In genomic region chr8:106520578-106520977, GRCm38 (mm10) we compare ENCODE assay signal across 28 mouse cellular contexts. TPM values are rescaled to one million over a fixed set of nuclear protein-coding genes. Genes with fewer than 3 reads are reported as not detected.
A peak's percentile ranks its signal among the peaks of the same experiment; 100 is the strongest.
DNase-seq lines count a peak whose midpoint lies in the region; ATAC-seq and TF ChIP-seq lines count a peak whose summit lies in the region.
"Had no signal": no experiment of that assay in that cellular context is flagged by ENCODE, and none has a peak within 500 bp of the region (broad histone marks: within the 10 kb centered on the region; RNA-seq: fewer than 3 reads in every experiment).

No protein-coding gene starts in this region.

- no peak for TF ChIP-seq CTCF in stomach, postnatal 0 days (IDR thresholded peaks at IDR 0.05; ENCODE audit: low read depth)
- no peak for TF ChIP-seq CTCF in gastrocnemius, adult 2 months (IDR thresholded peaks at IDR 0.05)

- peak overlapping the region; percentile 22; the same call in 1 of the 2 replicates for H3K27ac ChIP-seq in heart, embryonic 11.5 days (ENCODE audit: low read depth, low read length)
- H3K27ac ChIP-seq in liver, embryonic 11.5 days (ENCODE audit: low read depth, low read length) = peak overlapping the region; percentile 16; the same call in 1 of the 2 replicates
- 0 out of 2 replicates have a peak overlapping the region, but pooled peaks have one; percentile 7 for H3K27ac ChIP-seq in limb, embryonic 10.5 days
- peak overlapping the region; percentile 56 for H3K27ac ChIP-seq in stomach, postnatal 0 days (replicated peaks)
- no peak overlapping the region for H3K27ac ChIP-seq in gastrocnemius, adult 2 months
- H3K27ac ChIP-seq in forebrain, embryonic 16.5 days (ENCODE audit: low read length) = no peak overlapping the region
- H3K27ac ChIP-seq: liver, embryonic 15.5 days; midbrain, embryonic 13.5 days; neural tube, embryonic 13.5 days had no signal

- intact Hi-C loops in gastrocnemius, adult 2 months (cut with DNase I) = no loop called here

- no peak for TF ChIP-seq EP300 in stomach, postnatal 0 days (optimal IDR thresholded peaks at IDR 0.05)

- no peak overlapping the region for H3K4me3 ChIP-seq in heart, embryonic 11.5 days (ENCODE audit: low read depth, low read length)
- no peak overlapping the region for H3K4me3 ChIP-seq in liver, embryonic 11.5 days (ENCODE audit: low read depth, low read length)
- no peak overlapping the region for H3K4me3 ChIP-seq in limb, embryonic 10.5 days
- H3K4me3 ChIP-seq in stomach, postnatal 0 days (ENCODE audit: low read depth, low read length) = no peak overlapping the region
- H3K4me3 ChIP-seq in gastrocnemius, adult 2 months = no peak overlapping the region
- no peak overlapping the region for H3K4me3 ChIP-seq in forebrain, embryonic 16.5 days (replicated peaks; ENCODE audit: low read length)
- H3K4me3 ChIP-seq: liver, embryonic 15.5 days; midbrain, embryonic 13.5 days; neural tube, embryonic 13.5 days had no signal

- no peaks in the 10 kb centered on the region for H3K27me3 ChIP-seq in heart, embryonic 11.5 days (ENCODE audit: control insufficient read depth, insufficient read depth, low read length)
- H3K27me3 ChIP-seq in liver, embryonic 11.5 days (replicated peaks; ENCODE audit: control insufficient read depth, insufficient read depth, low read length) = no peaks in the 10 kb centered on the region
- H3K27me3 ChIP-seq in limb, embryonic 10.5 days (ENCODE audit: low read depth, poor library complexity, severe bottlenecking) = no peaks in the 10 kb centered on the region
- H3K27me3 ChIP-seq in stomach, postnatal 0 days (ENCODE audit: control insufficient read depth, insufficient read depth, low read length) = no peaks in the 10 kb centered on the region
- H3K27me3 ChIP-seq in forebrain, embryonic 16.5 days (replicated peaks; ENCODE audit: control insufficient read depth, insufficient read depth, low read length) = no peaks in the 10 kb centered on the region
- H3K27me3 ChIP-seq: liver, embryonic 15.5 days; midbrain, embryonic 13.5 days; neural tube, embryonic 13.5 days had no signal

- H3K9ac ChIP-seq in heart, embryonic 11.5 days (ENCODE audit: low read depth, low read length) = no peak overlapping the region; the same call in 1 of the 2 replicates
- no peak overlapping the region for H3K9ac ChIP-seq in liver, embryonic 11.5 days (ENCODE audit: low read depth, low read length)
- H3K9ac ChIP-seq in stomach, postnatal 0 days (ENCODE audit: low read length) = no peak overlapping the region
- no peak overlapping the region for H3K9ac ChIP-seq in forebrain, embryonic 16.5 days (replicated peaks; ENCODE audit: low read depth, low read length)
- H3K9ac ChIP-seq: forebrain, postnatal 0 days; liver, embryonic 15.5 days; midbrain, embryonic 13.5 days; neural tube, embryonic 13.5 days had no signal

- H3K36me3 ChIP-seq in heart, embryonic 11.5 days (ENCODE audit: control insufficient read depth, insufficient read depth, low read length) = no peaks in the 10 kb centered on the region
- no peaks in the 10 kb centered on the region for H3K36me3 ChIP-seq in liver, embryonic 11.5 days (ENCODE audit: control insufficient read depth, insufficient read depth, low read length)
- peaks cover 43% of the 10 kb centered on the region for H3K36me3 ChIP-seq in limb, embryonic 10.5 days
- H3K36me3 ChIP-seq in stomach, postnatal 0 days (ENCODE audit: control insufficient read depth, insufficient read depth, low read length) = no peaks in the 10 kb centered on the region
- no peaks in the 10 kb centered on the region for H3K36me3 ChIP-seq in forebrain, embryonic 16.5 days (ENCODE audit: control insufficient read depth, insufficient read depth)
- H3K36me3 ChIP-seq: G1E; liver, embryonic 15.5 days; midbrain, embryonic 13.5 days; neural tube, embryonic 13.5 days had no signal

- WGBS in heart, embryonic 11.5 days (ENCODE audit: insufficient replicate concordance) = 53% methylated on average over 7 of the region's 7 CpGs
- 65% methylated on average over 7 of the region's 7 CpGs for WGBS in liver, embryonic 11.5 days
- whole genome bisulfite sequencing in limb, embryonic 10.5 days = 81% methylated on average over 7 of the region's 7 CpGs
- 49% methylated on average over 7 of the region's 7 CpGs for WGBS in stomach, postnatal 0 days
- WGBS in forebrain, embryonic 16.5 days = 87% methylated on average over 7 of the region's 7 CpGs

- peaks cover 50% of the 10 kb centered on the region for H3K4me1 ChIP-seq in heart, embryonic 11.5 days (ENCODE audit: control insufficient read depth, insufficient read depth, low read length)
- 0 out of 2 replicates have a peak, but pooled peaks cover 6% of the 10 kb centered on the region for H3K4me1 ChIP-seq in liver, embryonic 11.5 days (replicated peaks; ENCODE audit: control insufficient read depth, insufficient read depth, low read length)
- peaks cover 70% of the 10 kb centered on the region for H3K4me1 ChIP-seq in limb, embryonic 10.5 days
- H3K4me1 ChIP-seq in stomach, postnatal 0 days (replicated peaks; ENCODE audit: control insufficient read depth, insufficient read depth) = no peaks in the 10 kb centered on the region; the same call in 1 of the 2 replicates
- H3K4me1 ChIP-seq in forebrain, embryonic 16.5 days (replicated peaks; ENCODE audit: control insufficient read depth, insufficient read depth, low read length) = no peaks in the 10 kb centered on the region
- H3K4me1 ChIP-seq: liver, embryonic 15.5 days; midbrain, embryonic 13.5 days had no signal

- no peak for ATAC-seq in heart, embryonic 11.5 days (replicated peaks; ENCODE audit: insufficient number of reproducible peaks, low FRiP score, low TSS enrichment)
- ATAC-seq in liver, embryonic 11.5 days (replicated peaks; ENCODE audit: low FRiP score) = no peak
- ATAC-seq in stomach, postnatal 0 days (ENCODE audit: low FRiP score, low TSS enrichment) = no peak
- no peak for ATAC-seq in forebrain, embryonic 16.5 days
- ATAC-seq: activated CD4-positive, CD25-positive, alpha-beta regulatory T cell, adult 4 months; forebrain, postnatal 0 days; hindbrain, embryonic 16.5 days; lung, postnatal 0 days; midbrain, embryonic 13.5 days had no signal

- DNase-seq in heart, adult 9 months (ENCODE audit: low spot score in 2 of 2) = no peak
- no peak for DNase-seq in liver, embryonic 11.5 days (ENCODE audit: low spot score)
- no peak for DNase-seq in liver
- no peak for DNase-seq in limb, embryonic 10.5 days (ENCODE audit: low spot score)
- DNase-seq in stomach, postnatal 0 days (ENCODE audit: low spot score) = no peak
- no peak for DNase-seq in gastrocnemius, adult 2 months
- DNase-seq: adrenal gland, postnatal 25 days; cerebellum, adult 11 months; cerebellum, postnatal 14 days; forebrain, postnatal 0 days; heart, postnatal 36 days; kidney, adult 9 months; kidney, postnatal 36 days; left cerebral cortex, postnatal 4 days; right cerebral cortex, adult 18-20 months; thymus, postnatal 36 days had no signal

- H3K9me3 ChIP-seq in heart, embryonic 11.5 days (replicated peaks; ENCODE audit: control insufficient read depth, low read length) = no peaks in the 10 kb centered on the region
- H3K9me3 ChIP-seq in liver, embryonic 11.5 days (ENCODE audit: control insufficient read depth, low read length) = peaks cover 3% of the 10 kb centered on the region; the same call in 1 of the 2 replicates
- no peaks in the 10 kb centered on the region for H3K9me3 ChIP-seq in limb, embryonic 10.5 days (replicated peaks)
- H3K9me3 ChIP-seq in stomach, postnatal 0 days (ENCODE audit: control insufficient read depth, low read length) = no peaks in the 10 kb centered on the region
- H3K9me3 ChIP-seq in forebrain, embryonic 16.5 days (ENCODE audit: control insufficient read depth, low read length) = no peaks in the 10 kb centered on the region
- H3K9me3 ChIP-seq: G1E; liver, embryonic 15.5 days; midbrain, embryonic 13.5 days; neural tube, embryonic 13.5 days had no signal

- no peak overlapping the region for H3K4me2 ChIP-seq in heart, embryonic 11.5 days
- no peak overlapping the region for H3K4me2 ChIP-seq in liver, embryonic 11.5 days
- no peak overlapping the region for H3K4me2 ChIP-seq in stomach, postnatal 0 days (replicated peaks; ENCODE audit: low read depth)
- no peak overlapping the region for H3K4me2 ChIP-seq in forebrain, embryonic 16.5 days (ENCODE audit: low read length)
- H3K4me2 ChIP-seq: liver, embryonic 15.5 days; midbrain, embryonic 13.5 days; neural tube, embryonic 13.5 days had no signal

RNA-seq across cellular contexts. Expression of gene Cdh3, which starts 9.9 kb away (rescaled TPM):
- polyA plus RNA-seq in heart, embryonic 11.5 days (2014; fragmentation: Nextera tagmentation; extraction: Ambion mirVana) = 17.8 and 22.5 TPM in 2 replicates
- polyA plus RNA-seq in liver, embryonic 11.5 days (2014; fragmentation: Nextera tagmentation; extraction: Ambion mirVana) = 12.5 and 13.2 TPM in 2 replicates
- polyA plus RNA-seq in limb, embryonic 10.5 days (2016; fragmentation: Nextera tagmentation; extraction: Ambion mirVana) = 29.7 and 34.5 TPM in 2 replicates
- polyA plus RNA-seq in stomach, postnatal 0 days (2015; fragmentation: Nextera tagmentation; extraction: Ambion mirVana) = 8.0 and 8.1 TPM in 2 replicates
- total RNA-seq in gastrocnemius, adult 2 months (2021) = under 1 TPM in 1 of 2 experiments, not detected in 1; 0.06 TPM
- polyA plus RNA-seq in forebrain, embryonic 16.5 days (2015; fragmentation: Nextera tagmentation; extraction: Ambion mirVana) = 0.91 and 1.2 TPM in 2 replicates
- total RNA-seq: megakaryocyte progenitor cell, adult 5-6 weeks had no signal
- polyA plus RNA-seq: activated CD4-positive, CD25-positive, alpha-beta regulatory T cell, adult 4 months; G1E had no signal

RNA-seq across cellular contexts. Expression of gene 6030452D12Rik, which starts 20.3 kb away (rescaled TPM):
- not detected in 2 replicates for polyA plus RNA-seq in heart, embryonic 11.5 days (2014; fragmentation: Nextera tagmentation; extraction: Ambion mirVana)
- polyA plus RNA-seq in liver, embryonic 11.5 days (2014; fragmentation: Nextera tagmentation; extraction: Ambion mirVana) = not detected in 2 replicates
- not detected in 2 replicates for polyA plus RNA-seq in limb, embryonic 10.5 days (2016; fragmentation: Nextera tagmentation; extraction: Ambion mirVana)
- not detected in 2 replicates for polyA plus RNA-seq in stomach, postnatal 0 days (2015; fragmentation: Nextera tagmentation; extraction: Ambion mirVana)
- total RNA-seq in gastrocnemius, adult 2 months (2021) = not detected
- polyA plus RNA-seq in forebrain, embryonic 16.5 days (2015; fragmentation: Nextera tagmentation; extraction: Ambion mirVana) = not detected in 2 replicates
- total RNA-seq: adrenal gland, postnatal 25 days; forebrain, postnatal 0 days; G1E; heart, postnatal 36 days; left cerebral cortex, adult 18-20 months; left cerebral cortex, postnatal 4 days; megakaryocyte progenitor cell, adult 5-6 weeks had no signal
- polyA plus RNA-seq: activated CD4-positive, CD25-positive, alpha-beta regulatory T cell, adult 4 months; forebrain, postnatal 0 days; G1E; gonadal fat pad, adult 2 months; hindbrain, embryonic 16.5 days; liver, embryonic 15.5 days; lung, postnatal 0 days; midbrain, embryonic 13.5 days; neural tube, embryonic 13.5 days had no signal

RNA-seq across cellular contexts. Expression of gene Gm10073, which starts 52.7 kb away (rescaled TPM):
- polyA plus RNA-seq in heart, embryonic 11.5 days (2014; fragmentation: Nextera tagmentation; extraction: Ambion mirVana) = 6.9 and 7.6 TPM in 2 replicates
- 11.9 and 15.4 TPM in 2 replicates for polyA plus RNA-seq in liver, embryonic 11.5 days (2014; fragmentation: Nextera tagmentation; extraction: Ambion mirVana)
- polyA plus RNA-seq in limb, embryonic 10.5 days (2016; fragmentation: Nextera tagmentation; extraction: Ambion mirVana) = 7.9 and 8.0 TPM in 2 replicates
- 13.8 and 14.2 TPM in 2 replicates for polyA plus RNA-seq in stomach, postnatal 0 days (2015; fragmentation: Nextera tagmentation; extraction: Ambion mirVana)
- total RNA-seq in gastrocnemius, adult 2 months (2021) = 100 to 1,000 TPM in 1 of 2 experiments, 10 to 100 TPM in 1; 92.2 to 103 TPM
- polyA plus RNA-seq in forebrain, embryonic 16.5 days (2015; fragmentation: Nextera tagmentation; extraction: Ambion mirVana) = 7.9 and 9.2 TPM in 2 replicates

Comparison
In these comparisons a context has a peak if more than half of its experiments do, and no peak if none do; other contexts are left out.
1. H3K27ac ChIP-seq: peak in heart, embryonic 11.5 days (single experiment), liver, embryonic 11.5 days (single experiment), limb, embryonic 10.5 days (single experiment) and stomach, postnatal 0 days (single experiment); none in gastrocnemius, adult 2 months (single experiment) and forebrain, embryonic 16.5 days (single experiment).